Mouse (Mus musculus) heart, adult 10 weeks (tissue): Measurements from ENCODE around the gene Chd4. TPM values are rescaled to one million over a fixed set of nuclear protein-coding genes. Genes with fewer than 3 reads are reported as not detected.

Experiments
- polyA plus RNA-seq: library from polyadenylated mRNA; stranded (reverse); fragments of 350-450 nt; fragmentation: Illumina TruSeq; extraction: RNeasy Lipid Tissue Mini Kit (QIAGEN cat#74804); gene quantifications from one replicate; pipeline ENCODE4 v1.2.3, GENCODE M21; 2014; ENCODE audit warnings: low read depth, low replicate concordance

Gene Chd4
- polyA plus RNA-seq: 86.4 TPM

GRCm38 (mm10) chr6:125095391-125096278 lies at the start of gene Chd4:
Gene Chd4, plus strand, starts transcription at chr6:125095981.

GRCm38 (mm10) chr6:125049678-125050077 lies 46.1 kb upstream of the Chd4 start, which contains the start of gene Acrbp:
Gene Acrbp, plus strand, starts transcription at chr6:125049689.

GRCm38 (mm10) chr6:125067571-125067995 lies 28.2 kb upstream of the Chd4 start, which contains the start of gene Lpar5:
Gene Lpar5, plus strand, starts transcription at chr6:125067920.

DNA sequence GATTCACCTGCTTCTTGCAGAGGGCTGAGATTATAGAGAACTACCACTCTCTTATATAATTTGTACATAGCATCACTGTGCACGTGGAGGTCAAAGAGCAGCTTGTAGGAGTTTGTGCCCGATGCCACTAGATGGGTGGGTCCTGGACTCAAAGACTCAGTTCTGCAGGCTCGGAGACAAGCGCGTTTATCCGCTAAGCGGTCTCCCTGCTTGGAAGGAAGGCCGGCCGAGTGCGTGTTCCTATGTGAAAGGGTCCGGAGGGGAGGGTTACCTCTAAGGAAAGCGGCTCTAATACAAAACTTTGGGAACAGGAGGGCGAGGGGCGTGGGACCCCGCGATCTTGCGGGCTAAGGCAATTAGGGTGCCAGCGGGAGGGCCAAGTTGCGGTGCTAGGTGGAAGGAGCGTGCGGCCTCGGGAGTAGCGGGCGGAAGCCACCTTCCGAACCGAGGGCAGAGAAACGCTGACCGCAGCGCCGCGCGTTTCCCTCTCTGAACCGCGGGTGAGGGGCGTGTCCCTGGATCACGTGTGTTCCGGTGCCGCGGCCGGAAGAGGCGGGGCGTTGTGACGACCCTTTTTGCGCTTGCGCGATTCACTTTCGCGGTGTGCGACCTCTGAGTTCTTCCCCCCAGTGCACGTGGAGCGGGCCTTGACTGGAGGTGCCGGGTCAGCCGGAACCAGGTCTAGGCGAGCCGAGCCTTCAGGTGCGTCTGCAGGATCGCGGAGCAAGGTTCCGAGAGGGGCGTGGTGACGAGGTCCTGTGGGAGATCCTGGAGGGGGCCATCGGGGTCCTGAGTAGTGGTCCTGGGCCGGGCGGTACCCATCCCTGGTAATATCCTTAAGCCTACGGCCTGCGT lies 35.7 kb downstream of the Chd4 start, which contains the start of gene Nop2:
Gene Nop2, plus strand, starts transcription at position 608 of the 855 bp plus-strand sequence.

GRCm38 (mm10) chr6:125145001-125145400 lies 49.2 kb downstream of the Chd4 start, which contains the start of gene Iffo1:
Gene Iffo1, plus strand, starts transcription at chr6:125145241.

DNA sequence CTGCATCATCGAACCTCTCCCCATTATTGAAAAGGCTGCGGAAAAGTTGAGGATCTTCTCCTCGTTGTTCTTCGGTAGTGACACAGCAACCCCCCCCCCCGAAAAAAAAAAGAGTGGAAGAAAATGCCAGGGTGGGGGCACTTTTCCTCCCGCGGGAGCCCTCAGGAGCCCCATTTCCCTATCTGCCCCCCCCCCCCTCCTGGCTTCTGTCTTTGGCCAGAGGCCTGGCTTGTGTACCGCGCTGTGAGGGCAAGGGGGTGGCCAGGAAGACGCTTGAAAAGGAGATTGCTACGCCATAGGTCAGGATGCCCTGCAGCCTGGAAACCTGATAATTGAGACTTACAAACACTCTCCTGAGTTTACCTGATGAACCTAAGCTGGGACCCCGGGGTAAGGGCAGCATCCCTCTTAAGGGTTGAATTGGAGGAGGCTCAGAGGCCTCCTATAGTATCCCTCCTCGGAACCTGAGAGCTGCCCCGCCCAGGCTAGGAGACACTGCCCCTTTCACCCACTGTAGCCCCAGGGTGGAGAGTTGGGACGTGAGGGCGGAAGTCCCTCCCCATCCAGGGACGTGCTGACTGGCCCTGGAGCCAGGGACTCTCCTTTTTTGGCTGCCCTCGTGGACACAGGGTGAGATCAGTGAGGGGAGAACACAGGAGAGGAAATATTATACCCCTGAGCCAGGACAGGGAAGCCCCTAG lies 70.4 kb downstream of the Chd4 start, which contains the start of gene Gapdh:
Gene Gapdh, minus strand, starts transcription at position 417 of the 701 bp plus-strand sequence.

Other genes starting within 250 kb of the Chd4 start
- gene P3h3, start 238.2 kb upstream of the Chd4 start, polyA plus RNA-seq: 17.8 TPM
- 1.1 TPM for gene Gpr162, start 232.0 kb upstream of the Chd4 start, polyA plus RNA-seq
- 0.42 TPM for gene Cd4, start 207.8 kb upstream of the Chd4 start, polyA plus RNA-seq
- 1.6 TPM for gene Lag3, start 184.3 kb upstream of the Chd4 start, polyA plus RNA-seq
- gene Ptms, start 175.9 kb upstream of the Chd4 start, polyA plus RNA-seq: 217 TPM
- gene Mlf2, start 164.6 kb upstream of the Chd4 start, polyA plus RNA-seq: 190 TPM
- 103 TPM for gene Cops7a, start 130.4 kb upstream of the Chd4 start, polyA plus RNA-seq
- 0.86 TPM for gene Pianp, start 99.3 kb upstream of the Chd4 start, polyA plus RNA-seq
- 26.3 TPM for gene Zfp384, start 86.8 kb upstream of the Chd4 start, polyA plus RNA-seq
- 36.6 TPM for gene Ing4, start 56.2 kb upstream of the Chd4 start, polyA plus RNA-seq
- gene Acrbp, start 46.3 kb upstream of the Chd4 start, polyA plus RNA-seq: 9.2 TPM
- not detected for gene Lpar5, start 28.1 kb upstream of the Chd4 start, polyA plus RNA-seq
- 16.6 TPM for gene Nop2, start 35.9 kb downstream of the Chd4 start, polyA plus RNA-seq
- 14.3 TPM for gene Iffo1, start 49.3 kb downstream of the Chd4 start, polyA plus RNA-seq
- 4,016 TPM for gene Gapdh, start 70.5 kb downstream of the Chd4 start, polyA plus RNA-seq
- 18.6 TPM for gene Ncapd2, start 95.7 kb downstream of the Chd4 start, polyA plus RNA-seq
- gene Mrpl51, start 95.8 kb downstream of the Chd4 start, polyA plus RNA-seq: 266 TPM
- 10.0 TPM for gene Vamp1, start 119.6 kb downstream of the Chd4 start, polyA plus RNA-seq
- gene Tapbpl, start 135.9 kb downstream of the Chd4 start, polyA plus RNA-seq: 6.8 TPM
- gene Cd27, start 141.0 kb downstream of the Chd4 start, polyA plus RNA-seq: not detected
- gene Tuba3a, start 190.1 kb downstream of the Chd4 start, polyA plus RNA-seq: not detected
- gene Ltbr, start 217.9 kb downstream of the Chd4 start, polyA plus RNA-seq: 31.2 TPM
- gene Scnn1a, start 224.7 kb downstream of the Chd4 start, polyA plus RNA-seq: 0.37 TPM